Mouse (Mus musculus): ENCODE data around the gene Tnr. TPM values are rescaled to one million over a fixed set of nuclear protein-coding genes. Genes with fewer than 3 reads are reported as not detected.

The Tnr gene
- polyA plus RNA-seq, 2 experiments from 2014 or later, result 0.04 TPM; not detected in 1

- no peak for ATAC-seq
Measured at GRCm38 (mm10) chr1:159629822-159630589, 106.4 kb downstream of the Tnr start.

GRCm38 (mm10) chr1:159632558-159632957 is 109.0 kb downstream of the Tnr start:
- ATAC-seq, result no peak

GRCm38 (mm10) chr1:159639408-159639807 is 115.8 kb downstream of the Tnr start:
- ATAC-seq, result no peak

- no peak for ATAC-seq
Measured at GRCm38 (mm10) chr1:159645719-159646118, 122.2 kb downstream of the Tnr start.

- ATAC-seq, result no peak
Measured at GRCm38 (mm10) chr1:159650486-159650885, 126.9 kb downstream of the Tnr start.

GRCm38 (mm10) chr1:159655241-159655640 is 131.7 kb downstream of the Tnr start:
- no peak for ATAC-seq

GRCm38 (mm10) chr1:159657856-159658542 is 134.4 kb downstream of the Tnr start:
- no peak for ATAC-seq

- no peak for ATAC-seq
Measured at GRCm38 (mm10) chr1:159660620-159661501, 137.3 kb downstream of the Tnr start.

GRCm38 (mm10) chr1:159664496-159664895 is 140.9 kb downstream of the Tnr start:
- ATAC-seq, result peak; percentile 40

- ATAC-seq, result no peak
Measured at GRCm38 (mm10) chr1:159664945-159665344, 141.4 kb downstream of the Tnr start.

- no peak for ATAC-seq
Measured at GRCm38 (mm10) chr1:159670629-159671150, 147.1 kb downstream of the Tnr start.

- ATAC-seq, result no peak
Measured at GRCm38 (mm10) chr1:159671181-159671580, 147.6 kb downstream of the Tnr start.

GRCm38 (mm10) chr1:159674240-159674639 is 150.7 kb downstream of the Tnr start:
- ATAC-seq, result peak; percentile 89

- no peak for ATAC-seq
Measured at GRCm38 (mm10) chr1:159675472-159675871, 151.9 kb downstream of the Tnr start.

- ATAC-seq, result no peak
Measured at GRCm38 (mm10) chr1:159678221-159678935, 154.8 kb downstream of the Tnr start.

- ATAC-seq, result no peak
Measured at GRCm38 (mm10) chr1:159681252-159681651, 157.7 kb downstream of the Tnr start.

GRCm38 (mm10) chr1:159686476-159687231 is 163.1 kb downstream of the Tnr start:
- no peak for ATAC-seq

- no peak for ATAC-seq
Measured at GRCm38 (mm10) chr1:159696717-159697116, 173.1 kb downstream of the Tnr start.

- ATAC-seq, result no peak
Measured at GRCm38 (mm10) chr1:159702038-159702437, 178.5 kb downstream of the Tnr start.

GRCm38 (mm10) chr1:159704925-159705324 is 181.4 kb downstream of the Tnr start:
- no peak for ATAC-seq

GRCm38 (mm10) chr1:159716301-159716700 is 192.7 kb downstream of the Tnr start:
- ATAC-seq, result no peak
